Comparison of ENCODE assay signal across 20 mouse cellular contexts in genomic region chr15:96360614-96361013, GRCm38 (mm10).
"Had no signal": no experiment of that assay in that cellular context is flagged by ENCODE, and none has a peak within 500 bp of the region (broad histone marks: within the 10 kb centered on the region; RNA-seq: fewer than 3 reads in every experiment).

No protein-coding gene starts in this region.

- H3K27ac ChIP-seq: liver, embryonic 13.5 days; liver, embryonic 15.5 days; lung, embryonic 15.5 days; midbrain, embryonic 10.5 days; midbrain, embryonic 12.5 days; neural tube, embryonic 13.5 days; neural tube, embryonic 15.5 days had no signal

- H3K4me1 ChIP-seq: liver, embryonic 15.5 days; midbrain, embryonic 10.5 days; midbrain, embryonic 12.5 days; neural tube, embryonic 13.5 days; neural tube, embryonic 15.5 days had no signal

- H3K4me2 ChIP-seq: liver, embryonic 11.5 days; liver, embryonic 13.5 days; liver, embryonic 15.5 days; lung, embryonic 15.5 days; midbrain, embryonic 12.5 days; neural tube, embryonic 13.5 days; neural tube, embryonic 15.5 days had no signal

- ATAC-seq: liver, postnatal 0 days; midbrain, embryonic 16.5 days had no signal

- H3K27me3 ChIP-seq: liver, embryonic 13.5 days; liver, embryonic 15.5 days; lung, embryonic 15.5 days; midbrain, embryonic 12.5 days; neural tube, embryonic 13.5 days; neural tube, embryonic 15.5 days had no signal

- H3K4me3 ChIP-seq: liver, embryonic 13.5 days; liver, embryonic 15.5 days; lung, embryonic 15.5 days; midbrain, embryonic 10.5 days; midbrain, embryonic 12.5 days; myocyte; neural tube, embryonic 13.5 days; neural tube, embryonic 15.5 days had no signal

- H3K9me3 ChIP-seq: liver, embryonic 13.5 days; liver, embryonic 15.5 days; lung, embryonic 15.5 days; midbrain, embryonic 10.5 days; midbrain, embryonic 12.5 days; neural tube, embryonic 13.5 days; neural tube, embryonic 15.5 days had no signal

- H3K9ac ChIP-seq: liver, embryonic 13.5 days; liver, embryonic 15.5 days; liver, postnatal 0 days; lung, embryonic 15.5 days; midbrain, embryonic 12.5 days; neural tube, embryonic 13.5 days; neural tube, embryonic 15.5 days had no signal

- DNase-seq: liver, embryonic 13.5 days; liver, postnatal 0 days; midbrain, embryonic 14.5 days; retina, postnatal 1 day; right cerebral cortex, adult 18-20 months; right cerebral cortex, postnatal 25 days; right cerebral cortex, postnatal 4 days; spleen, adult 18-20 months; thymus, adult 18-20 months; thymus, postnatal 14 days; thymus, postnatal 36 days had no signal
